Mouse (Mus musculus) lung, postnatal 0 days (tissue): ENCODE data around the gene Dmxl2.

Experiments used
- CTCF ChIP-seq: IDR thresholded peaks from 2 replicates; pipeline ENCODE4 v1.5.1; 2016; ENCODE audit warnings: antibody characterized with exemption, mild to moderate bottlenecking
- EP300 ChIP-seq: IDR thresholded peaks from 2 replicates; pipeline ENCODE4 v1.6.1; 2016; ENCODE audit warnings: antibody characterized with exemption, mild to moderate bottlenecking, control low read depth

GRCm38 (mm10) chr9:54316363-54316762 is 185.1 kb downstream of the Dmxl2 start:
- TF ChIP-seq CTCF (0 out of 2 replicates have a peak, but pooled peaks have one; percentile 8), EP300 (no peak)
